Mouse (Mus musculus) ES-E14 (cell line): ENCODE measurements around the gene Tex37.

Experiments
- CHD2 ChIP-seq: IDR thresholded peaks from 2 replicates; pipeline ENCODE4 v1.6.1; 2014; ENCODE audit warnings: mild to moderate bottlenecking, low read depth, low read length, inconsistent platforms
- MAFK ChIP-seq: IDR thresholded peaks from 2 replicates; pipeline ENCODE4 v1.6.1; 2014; ENCODE audit warnings: mild to moderate bottlenecking, low read depth, low read length, inconsistent platforms; ENCODE audit not compliant: insufficient read depth
- ZC3H11A ChIP-seq: IDR thresholded peaks from 2 replicates; pipeline ENCODE4 v1.6.1; 2012; ENCODE audit warnings: low read depth, mild to moderate bottlenecking, inconsistent platforms, low read length, borderline replicate concordance
- ZNF384 ChIP-seq: IDR thresholded peaks from 2 replicates; pipeline ENCODE4 v1.6.1; 2012; ENCODE audit warnings: low read depth, low read length, inconsistent platforms

DNA sequence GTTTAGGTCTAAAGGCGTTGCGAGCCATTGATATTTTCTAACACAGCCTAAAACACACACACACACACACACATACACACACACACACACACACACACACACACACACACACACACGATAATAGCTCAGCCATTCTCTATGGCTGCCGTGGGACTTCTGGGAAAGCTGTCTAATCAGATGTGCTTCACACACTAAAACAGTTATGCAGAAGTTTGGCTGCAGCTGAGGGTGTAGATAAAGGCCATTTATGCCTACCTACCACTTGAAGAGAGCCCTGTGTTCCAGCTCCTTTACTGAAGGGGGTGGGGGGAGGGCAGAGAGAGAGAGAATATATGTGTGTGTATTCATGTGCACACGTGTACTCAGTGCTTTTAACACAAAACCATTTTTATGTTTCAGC is 15.0 kb downstream of the Tex37 start:
- no peak for TF ChIP-seq CHD2
- no peak for TF ChIP-seq MAFK
- TF ChIP-seq ZNF384, result no peak
- no peak for TF ChIP-seq ZC3H11A
